Mouse (Mus musculus): ENCODE measurements around the gene Col1a2. TPM values are rescaled to one million over a fixed set of nuclear protein-coding genes. Genes with fewer than 3 reads are reported as not detected.

Col1a2 gene
- polyA plus RNA-seq, 1 experiment from 2014 or later, result 2,269 TPM

DNA sequence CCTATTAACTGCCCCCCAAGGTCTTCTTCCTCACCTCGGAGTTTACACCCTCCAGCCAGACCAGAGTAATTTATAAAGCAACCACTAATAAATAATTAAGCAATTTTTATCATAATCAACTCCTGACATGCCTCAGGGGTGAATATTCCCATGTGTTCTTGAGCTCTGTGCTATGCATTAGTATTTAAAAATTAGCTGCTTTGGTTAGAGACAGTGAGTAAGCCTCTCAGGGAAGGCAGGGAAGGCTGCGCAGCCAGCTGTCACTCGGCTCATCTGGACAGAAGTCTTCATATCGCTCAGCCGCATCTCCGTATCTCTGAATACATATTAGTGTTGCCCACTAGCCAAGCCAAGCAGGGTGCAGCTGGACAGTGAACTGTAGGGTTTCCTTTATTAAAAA lies 50.8 kb downstream of the Col1a2 start:
- no peaks in the 10 kb centered on the region for H3K36me3 ChIP-seq
- no peak overlapping the region for H3K4me3 ChIP-seq (replicated peaks)
- H3K9me3 ChIP-seq (replicated peaks), result no peaks in the 10 kb centered on the region
- H3K4me1 ChIP-seq, result no peaks in the 10 kb centered on the region
- no peak overlapping the region for H3K9ac ChIP-seq
- no peak for ATAC-seq (ENCODE audit: insufficient number of reproducible peaks, low FRiP score, low TSS enrichment, low read depth)
- H3K27me3 ChIP-seq, result no peaks in the 10 kb centered on the region
- H3K27ac ChIP-seq (replicated peaks), result no peak overlapping the region
- 62% methylated on average over 6 of the region's 6 CpGs for WGBS
- H3K4me2 ChIP-seq (replicated peaks), result no peak overlapping the region

DNA sequence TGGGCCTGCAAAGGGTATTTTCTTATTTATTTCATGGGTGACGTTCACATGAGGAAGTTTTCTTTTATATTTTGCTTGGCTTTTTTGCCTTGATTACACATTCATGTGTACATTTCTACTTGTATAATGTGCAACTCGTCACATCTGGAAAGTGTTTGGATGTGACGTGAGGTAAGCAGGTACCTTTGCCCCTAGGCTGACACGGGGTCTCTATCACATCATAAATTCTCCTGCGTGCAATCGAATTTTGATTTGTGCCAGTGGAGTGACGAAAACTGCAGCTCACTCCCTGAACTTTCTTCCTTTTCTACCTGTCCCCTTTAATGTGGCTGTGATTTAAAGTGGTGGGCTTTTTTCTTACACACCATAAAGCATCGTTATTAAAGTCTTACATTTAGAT lies 52.5 kb downstream of the Col1a2 start:
- peaks cover 4% of the 10 kb centered on the region; the same call in 1 of the 2 replicates for H3K4me1 ChIP-seq
- no peaks in the 10 kb centered on the region for H3K9me3 ChIP-seq (replicated peaks)
- H3K9ac ChIP-seq, result no peak overlapping the region
- H3K27ac ChIP-seq (replicated peaks), result no peak overlapping the region
- no peak overlapping the region for H3K4me2 ChIP-seq (replicated peaks)
- H3K4me3 ChIP-seq (replicated peaks), result no peak overlapping the region
- H3K27me3 ChIP-seq, result no peaks in the 10 kb centered on the region
- 46% methylated on average over 8 of the region's 8 CpGs for WGBS
- no peaks in the 10 kb centered on the region for H3K36me3 ChIP-seq
- ATAC-seq (ENCODE audit: insufficient number of reproducible peaks, low FRiP score, low TSS enrichment, low read depth), result no peak

DNA sequence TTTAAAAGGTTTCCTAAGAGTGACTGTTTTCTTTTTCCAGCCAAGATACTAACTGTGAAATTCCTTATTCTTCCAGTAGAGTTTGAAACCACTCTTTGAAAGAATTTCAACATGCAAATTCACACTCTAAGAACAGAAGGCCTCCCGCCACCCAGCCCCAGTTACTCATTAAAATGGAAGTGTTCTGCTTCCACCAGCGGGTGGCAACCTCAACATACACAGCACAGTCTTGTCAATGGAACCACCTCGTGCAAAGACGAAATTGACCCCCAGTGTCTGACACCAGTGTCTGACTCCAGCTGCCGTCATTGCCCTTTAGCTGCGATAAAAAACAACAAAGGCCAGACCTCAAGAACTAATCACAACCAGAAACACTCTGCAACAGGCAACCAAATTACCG lies 53.1 kb downstream of the Col1a2 start:
- H3K4me1 ChIP-seq, result peaks cover 4% of the 10 kb centered on the region; the same call in 1 of the 2 replicates
- ATAC-seq (ENCODE audit: insufficient number of reproducible peaks, low FRiP score, low TSS enrichment, low read depth), result no peak
- H3K9me3 ChIP-seq (replicated peaks), result no peaks in the 10 kb centered on the region
- no peak overlapping the region for H3K4me3 ChIP-seq (replicated peaks)
- WGBS, result 15% methylated on average over 7 of the region's 7 CpGs
- no peaks in the 10 kb centered on the region for H3K36me3 ChIP-seq
- H3K27me3 ChIP-seq, result no peaks in the 10 kb centered on the region
- 0 out of 2 replicates have a peak overlapping the region, but pooled peaks have one; percentile 12 for H3K4me2 ChIP-seq (replicated peaks)
- no peak overlapping the region for H3K9ac ChIP-seq
- H3K27ac ChIP-seq (replicated peaks), result no peak overlapping the region

DNA sequence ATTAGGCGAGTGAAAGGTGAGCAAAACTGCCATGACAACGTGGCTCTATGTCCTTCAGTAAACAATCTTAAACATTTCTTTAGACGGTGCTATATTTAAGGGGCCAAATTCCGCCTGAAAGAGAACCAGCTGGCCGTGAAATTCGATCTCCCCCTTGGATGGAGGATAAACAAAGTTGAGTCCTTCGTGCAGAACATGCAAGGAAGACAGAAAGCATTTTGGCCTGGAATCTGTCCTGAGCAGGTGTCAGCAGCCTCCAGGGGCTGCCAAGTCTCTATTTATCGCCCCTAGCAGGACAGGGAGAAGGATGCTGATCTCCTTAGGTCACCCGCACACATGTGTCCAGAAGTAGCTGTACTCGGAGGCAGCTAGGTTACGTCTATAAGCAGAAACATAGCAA lies 56.5 kb downstream of the Col1a2 start:
- peak; percentile 82; the same call in 1 of the 2 replicates for ATAC-seq (ENCODE audit: insufficient number of reproducible peaks, low FRiP score, low TSS enrichment, low read depth)
- Histone ChIP-seq H3K9ac (no peak overlapping the region), H3K4me3 (replicated peaks) (no peak overlapping the region), H3K4me1 (peaks cover 4% of the 10 kb centered on the region; the same call in 1 of the 2 replicates), H3K27me3 (no peaks in the 10 kb centered on the region), H3K9me3 (replicated peaks) (no peaks in the 10 kb centered on the region), H3K36me3 (no peaks in the 10 kb centered on the region), H3K4me2 (replicated peaks) (no peak overlapping the region), H3K27ac (replicated peaks) (no peak overlapping the region; the same call in 1 of the 2 replicates)
- WGBS, result 16% methylated on average over 11 of the region's 11 CpGs

DNA sequence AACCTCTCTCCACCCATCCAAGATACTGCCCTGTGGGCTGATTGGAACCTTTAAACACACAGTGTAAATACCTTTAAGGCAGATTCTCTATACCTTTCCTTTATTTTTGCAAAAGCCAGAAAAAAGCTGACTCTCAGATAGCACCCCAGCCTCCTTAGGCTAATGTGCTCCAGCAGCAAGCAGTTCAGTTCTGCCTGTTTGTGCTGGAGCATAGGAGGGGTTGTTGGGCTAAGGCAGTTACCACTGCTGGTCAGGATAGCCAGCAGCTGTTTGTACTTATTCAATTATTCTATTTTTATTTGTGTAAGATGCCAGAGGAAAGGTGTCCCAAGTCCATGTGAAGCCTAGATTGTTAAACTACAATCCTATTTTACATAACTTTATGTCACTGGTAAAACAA lies 57.0 kb downstream of the Col1a2 start:
- ATAC-seq (ENCODE audit: insufficient number of reproducible peaks, low FRiP score, low TSS enrichment, low read depth), result no peak; the same call in 1 of the 2 replicates
- peaks cover 4% of the 10 kb centered on the region; the same call in 1 of the 2 replicates for H3K4me1 ChIP-seq
- H3K27me3 ChIP-seq, result no peaks in the 10 kb centered on the region
- H3K27ac ChIP-seq (replicated peaks), result no peak overlapping the region; the same call in 1 of the 2 replicates
- no peak overlapping the region for H3K9ac ChIP-seq
- no peaks in the 10 kb centered on the region for H3K9me3 ChIP-seq (replicated peaks)
- H3K4me2 ChIP-seq (replicated peaks), result no peak overlapping the region
- no peak overlapping the region for H3K4me3 ChIP-seq (replicated peaks)
- H3K36me3 ChIP-seq, result no peaks in the 10 kb centered on the region

DNA sequence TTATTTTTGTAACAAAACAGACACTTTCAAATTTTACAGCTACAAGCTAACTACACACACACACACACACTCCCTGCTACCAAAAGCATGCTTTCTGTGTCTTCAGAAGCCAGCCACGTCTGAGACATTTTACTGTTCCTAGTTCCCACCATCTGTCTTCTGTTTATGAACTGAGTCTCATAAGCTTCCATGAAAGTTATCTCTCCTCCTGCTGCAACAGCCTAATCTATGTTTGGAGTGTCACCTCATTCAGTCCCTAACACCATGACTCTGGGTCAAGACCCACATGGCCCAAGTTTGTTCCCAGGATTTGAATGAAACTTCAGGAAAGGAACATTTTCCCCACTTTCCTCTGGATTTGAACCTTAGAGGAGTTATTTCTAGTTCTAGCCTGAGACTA lies 57.8 kb downstream of the Col1a2 start:
- Histone ChIP-seq H3K4me3 (replicated peaks) (no peak overlapping the region), H3K4me1 (peaks cover 4% of the 10 kb centered on the region; the same call in 1 of the 2 replicates), H3K27me3 (no peaks in the 10 kb centered on the region), H3K9me3 (replicated peaks) (no peaks in the 10 kb centered on the region), H3K27ac (replicated peaks) (0 out of 2 replicates have a peak overlapping the region, but pooled peaks have one; percentile 4), H3K4me2 (replicated peaks) (no peak overlapping the region), H3K36me3 (no peaks in the 10 kb centered on the region), H3K9ac (no peak overlapping the region)
- WGBS, result 44% methylated on average over 1 of the region's 1 CpGs
- ATAC-seq (ENCODE audit: insufficient number of reproducible peaks, low FRiP score, low TSS enrichment, low read depth), result no peak

DNA sequence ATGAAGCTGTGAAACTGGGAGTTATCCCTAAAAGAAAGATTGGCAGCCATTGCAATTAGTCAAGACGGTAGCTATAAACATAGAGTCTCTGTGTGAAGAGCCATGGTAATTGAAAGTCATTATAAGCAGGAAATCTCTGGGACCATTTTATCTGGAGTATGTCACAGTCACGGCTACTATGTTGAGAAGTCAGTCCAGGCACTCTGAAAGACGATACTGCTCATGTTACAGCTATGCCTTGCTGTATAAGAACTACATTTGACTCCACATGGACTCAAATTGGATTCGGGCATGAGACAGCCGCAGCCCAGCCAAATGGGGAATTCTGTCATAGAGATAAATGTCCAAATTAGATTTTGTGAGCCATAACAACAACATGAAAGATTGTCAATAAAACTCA lies 58.9 kb downstream of the Col1a2 start:
- H3K36me3 ChIP-seq, result no peaks in the 10 kb centered on the region
- 35% methylated on average over 5 of the region's 5 CpGs for WGBS
- H3K4me1 ChIP-seq, result peaks cover 4% of the 10 kb centered on the region; the same call in 1 of the 2 replicates
- H3K9ac ChIP-seq, result no peak overlapping the region
- H3K9me3 ChIP-seq (replicated peaks), result no peaks in the 10 kb centered on the region
- no peak overlapping the region for H3K4me2 ChIP-seq (replicated peaks)
- no peak for ATAC-seq (ENCODE audit: insufficient number of reproducible peaks, low FRiP score, low TSS enrichment, low read depth)
- H3K27me3 ChIP-seq, result no peaks in the 10 kb centered on the region
- H3K27ac ChIP-seq (replicated peaks), result no peak overlapping the region
- no peak overlapping the region for H3K4me3 ChIP-seq (replicated peaks)

DNA sequence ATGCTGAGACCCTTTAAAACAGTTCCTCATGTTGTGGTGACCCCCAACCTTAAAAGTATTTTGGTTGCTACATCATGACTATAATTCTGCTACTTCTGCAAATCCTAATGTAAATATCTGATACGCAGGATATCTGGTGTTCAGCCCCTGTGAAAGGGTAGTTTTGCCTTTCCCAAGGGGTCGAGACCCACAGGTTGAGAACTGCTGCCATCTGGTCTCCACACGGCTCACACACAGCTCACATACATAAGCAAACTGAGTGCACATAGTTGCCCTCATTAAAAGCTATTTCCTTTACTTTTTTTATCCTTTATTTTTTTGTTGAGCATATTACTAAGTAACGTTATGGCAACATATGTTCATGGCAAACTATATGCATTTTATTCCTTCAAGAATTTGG lies 65.8 kb downstream of the Col1a2 start:
- H3K4me3 ChIP-seq (replicated peaks), result no peak overlapping the region
- H3K27ac ChIP-seq (replicated peaks), result no peak overlapping the region
- no peak overlapping the region for H3K9ac ChIP-seq
- no peaks in the 10 kb centered on the region for H3K9me3 ChIP-seq (replicated peaks)
- H3K27me3 ChIP-seq, result no peaks in the 10 kb centered on the region
- no peak for ATAC-seq (ENCODE audit: insufficient number of reproducible peaks, low FRiP score, low TSS enrichment, low read depth)
- WGBS, result 33% methylated on average over 4 of the region's 4 CpGs
- no peaks in the 10 kb centered on the region for H3K36me3 ChIP-seq
- H3K4me1 ChIP-seq, result no peaks in the 10 kb centered on the region
- no peak overlapping the region for H3K4me2 ChIP-seq (replicated peaks)

DNA sequence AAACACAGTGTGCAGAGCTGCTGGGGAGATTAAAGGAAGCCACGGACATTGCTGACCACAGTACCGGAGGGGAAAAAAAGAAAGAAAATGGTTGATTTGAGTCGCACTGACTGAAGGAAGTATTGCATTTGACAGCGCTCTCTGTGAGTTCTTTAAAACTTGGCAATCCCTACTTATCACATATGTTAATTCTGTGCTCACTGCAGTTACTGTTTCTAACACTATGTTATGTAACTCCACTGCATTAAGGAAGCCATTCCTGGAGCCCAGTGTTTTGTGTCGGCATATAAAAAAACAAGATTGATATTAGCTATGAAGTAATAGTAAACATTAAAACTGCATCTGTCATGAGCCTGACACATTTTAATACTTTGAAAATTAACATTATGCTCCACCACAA lies 73.1 kb downstream of the Col1a2 start:
- 58% methylated on average over 5 of the region's 5 CpGs for WGBS

DNA sequence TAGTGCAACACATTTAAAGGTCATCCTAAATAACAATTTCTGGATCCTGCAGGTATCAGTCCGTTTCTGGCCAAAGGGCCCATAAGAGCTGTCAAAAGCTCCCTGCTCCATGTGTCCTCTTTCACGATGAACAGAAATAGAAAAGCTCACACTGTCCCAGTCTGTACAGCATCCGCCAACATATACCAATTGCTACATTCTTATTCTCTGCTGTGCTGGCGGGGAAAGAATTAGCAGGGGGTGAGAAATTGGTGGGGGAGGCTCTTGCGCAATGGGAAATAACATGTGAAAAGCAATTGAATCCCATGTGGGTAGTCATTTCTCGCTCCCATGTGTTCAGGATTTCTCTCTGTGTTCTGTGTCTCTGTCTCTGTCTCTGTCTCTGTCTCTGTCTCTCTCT lies 73.7 kb downstream of the Col1a2 start:
- no peaks in the 10 kb centered on the region for H3K4me1 ChIP-seq
- no peak overlapping the region for H3K9ac ChIP-seq
- H3K27ac ChIP-seq (replicated peaks), result no peak overlapping the region
- H3K27me3 ChIP-seq, result no peaks in the 10 kb centered on the region
- no peak overlapping the region for H3K4me3 ChIP-seq (replicated peaks)
- no peaks in the 10 kb centered on the region for H3K9me3 ChIP-seq (replicated peaks)
- H3K36me3 ChIP-seq, result no peaks in the 10 kb centered on the region
- ATAC-seq (ENCODE audit: insufficient number of reproducible peaks, low FRiP score, low TSS enrichment, low read depth), result no peak
- WGBS, result 77% methylated on average over 6 of the region's 6 CpGs
- no peak overlapping the region for H3K4me2 ChIP-seq (replicated peaks)

More for the DNA sequence above, 73.1 kb downstream of the Col1a2 start:
- H3K9me3 ChIP-seq (replicated peaks), result no peaks in the 10 kb centered on the region
- no peak overlapping the region for H3K4me2 ChIP-seq (replicated peaks)
- no peaks in the 10 kb centered on the region for H3K36me3 ChIP-seq
- H3K27me3 ChIP-seq, result no peaks in the 10 kb centered on the region
- H3K27ac ChIP-seq (replicated peaks), result no peak overlapping the region
- no peak overlapping the region for H3K9ac ChIP-seq
- no peak overlapping the region for H3K4me3 ChIP-seq (replicated peaks)
- H3K4me1 ChIP-seq, result no peaks in the 10 kb centered on the region
- ATAC-seq (ENCODE audit: insufficient number of reproducible peaks, low FRiP score, low TSS enrichment, low read depth), result no peak

DNA sequence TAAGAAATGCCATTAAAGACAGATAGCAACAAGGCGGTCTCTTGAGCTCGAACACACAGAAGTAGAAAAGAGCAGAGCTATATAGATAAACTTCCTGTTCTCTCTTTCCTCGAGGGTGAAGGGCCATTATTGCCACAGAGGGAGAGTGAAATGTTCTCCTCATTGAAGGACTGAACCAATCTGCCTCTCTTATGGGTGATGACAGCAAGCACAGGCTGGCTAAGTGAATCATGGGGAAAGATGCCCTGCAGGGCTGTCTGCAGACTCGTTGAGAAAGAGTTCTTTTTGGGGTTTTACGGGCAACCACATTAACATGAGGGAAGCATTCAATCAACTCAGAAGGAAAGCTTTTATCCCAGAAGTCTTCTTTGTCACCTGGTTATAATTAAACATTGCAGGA lies 75.0 kb downstream of the Col1a2 start:
- ATAC-seq (ENCODE audit: insufficient number of reproducible peaks, low FRiP score, low TSS enrichment, low read depth), result no peak
- no peaks in the 10 kb centered on the region for H3K36me3 ChIP-seq
- WGBS, result 36% methylated on average over 5 of the region's 5 CpGs
- no peak overlapping the region for H3K27ac ChIP-seq (replicated peaks)
- no peaks in the 10 kb centered on the region for H3K27me3 ChIP-seq
- no peaks in the 10 kb centered on the region for H3K4me1 ChIP-seq
- H3K4me2 ChIP-seq (replicated peaks), result no peak overlapping the region
- H3K9me3 ChIP-seq (replicated peaks), result no peaks in the 10 kb centered on the region
- no peak overlapping the region for H3K4me3 ChIP-seq (replicated peaks)
- no peak overlapping the region for H3K9ac ChIP-seq

DNA sequence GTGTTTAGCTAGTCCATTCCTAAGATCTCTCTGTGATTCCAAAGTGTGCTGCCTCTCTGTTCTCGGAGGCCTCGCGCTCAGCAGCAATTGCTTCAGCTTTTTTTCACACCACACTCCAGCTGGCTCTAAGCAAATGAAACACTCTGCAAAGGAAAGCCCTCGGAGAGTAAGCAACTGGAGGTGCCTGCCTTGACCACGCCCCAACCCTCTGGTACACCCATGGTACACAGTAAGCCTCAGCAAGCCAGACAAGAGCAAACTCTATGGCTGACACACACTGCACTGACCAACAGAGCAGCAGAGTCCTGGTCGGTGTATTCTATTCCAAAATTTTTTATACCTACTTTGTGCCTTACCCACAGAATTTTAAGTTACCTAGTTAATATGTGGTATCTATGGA lies 78.9 kb downstream of the Col1a2 start:
- no peaks in the 10 kb centered on the region for H3K36me3 ChIP-seq
- H3K27me3 ChIP-seq, result no peaks in the 10 kb centered on the region
- H3K9me3 ChIP-seq (replicated peaks), result no peaks in the 10 kb centered on the region
- no peaks in the 10 kb centered on the region for H3K4me1 ChIP-seq
- no peak overlapping the region for H3K27ac ChIP-seq (replicated peaks)
- ATAC-seq (ENCODE audit: insufficient number of reproducible peaks, low FRiP score, low TSS enrichment, low read depth), result no peak
- WGBS, result 54% methylated on average over 6 of the region's 6 CpGs
- H3K9ac ChIP-seq, result no peak overlapping the region
- no peak overlapping the region for H3K4me2 ChIP-seq (replicated peaks)
- H3K4me3 ChIP-seq (replicated peaks), result no peak overlapping the region

Data from embryonic facial prominence, embryonic 15.5 days (tissue).